Mouse (Mus musculus): Measurements from ENCODE around the gene Ttll9. TPM values are rescaled to one million over a fixed set of nuclear protein-coding genes. Genes with fewer than 3 reads are reported as not detected.

Gene Ttll9
- polyA plus RNA-seq, 1 experiment, result 5.8 TPM

DNA sequence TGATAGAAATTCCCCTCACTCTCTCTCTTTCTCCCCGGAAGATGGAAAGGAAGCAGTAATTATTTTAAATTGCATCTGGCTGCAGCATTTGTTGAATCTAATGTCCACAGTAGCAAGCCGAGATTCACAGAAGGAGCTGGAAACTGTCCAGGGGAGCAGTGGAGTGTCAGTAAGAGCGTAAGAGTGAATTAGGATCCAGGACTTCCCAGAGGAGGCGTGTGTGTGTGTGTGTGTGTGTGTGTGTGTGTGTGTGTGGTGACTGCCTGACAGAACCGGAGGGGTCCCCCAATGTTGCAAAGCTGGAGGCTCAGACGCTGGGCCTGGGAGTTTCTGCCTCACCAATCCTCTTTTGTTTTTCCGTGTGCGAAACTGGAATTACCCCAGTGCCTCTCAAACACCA, 53.5 kb downstream of the Ttll9 start:
- DNase-seq (ENCODE audit: low read depth), result peak; percentile 71
- TF ChIP-seq POLR2A (IDR thresholded peaks at IDR 0.05; ENCODE audit: borderline replicate concordance, extremely low read depth, insufficient read depth, insufficient read length, poor library complexity, severe bottlenecking) (no peak), CTCF (IDR thresholded peaks at IDR 0.05; ENCODE audit: borderline replicate concordance, extremely low read depth, insufficient read depth, insufficient read length) (no peak)

GRCm38 (mm10) chr2:153016786-153017185, 54.5 kb downstream of the Ttll9 start:
- peak; percentile 69 for DNase-seq (ENCODE audit: low read depth)
- TF ChIP-seq POLR2A (IDR thresholded peaks at IDR 0.05; ENCODE audit: borderline replicate concordance, extremely low read depth, insufficient read depth, insufficient read length, poor library complexity, severe bottlenecking), result no peak
- TF ChIP-seq CTCF (IDR thresholded peaks at IDR 0.05; ENCODE audit: borderline replicate concordance, extremely low read depth, insufficient read depth, insufficient read length), result no peak

- TF ChIP-seq CTCF (IDR thresholded peaks at IDR 0.05; ENCODE audit: borderline replicate concordance, extremely low read depth, insufficient read depth, insufficient read length), result no peak
- TF ChIP-seq POLR2A (IDR thresholded peaks at IDR 0.05; ENCODE audit: borderline replicate concordance, extremely low read depth, insufficient read depth, insufficient read length, poor library complexity, severe bottlenecking), result no peak
- DNase-seq (ENCODE audit: low read depth), result no peak
These were observed 57.1 kb downstream of the Ttll9 start for GRCm38 (mm10) chr2:153019355-153019754.

DNA sequence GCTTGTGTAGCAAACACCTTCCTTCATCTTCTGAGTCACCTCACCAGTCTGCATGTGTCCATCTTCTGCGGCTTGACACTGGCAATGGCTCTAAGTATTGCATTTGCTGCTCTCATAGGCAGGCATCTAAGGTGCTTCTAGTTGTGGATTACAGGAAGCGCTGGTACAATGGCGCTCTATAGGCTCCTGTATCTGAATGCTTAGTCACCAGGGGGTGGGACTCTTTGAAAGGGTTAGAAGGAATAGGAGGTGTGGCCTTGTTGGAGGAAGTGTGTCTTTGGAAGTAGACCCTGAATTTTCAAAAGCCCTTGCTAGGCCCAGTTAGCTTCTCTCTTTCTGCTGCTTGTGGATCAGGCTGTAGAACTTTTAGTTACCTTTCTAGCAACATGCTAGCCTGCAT, 58.9 kb downstream of the Ttll9 start:
- no peak for TF ChIP-seq CTCF (IDR thresholded peaks at IDR 0.05; ENCODE audit: borderline replicate concordance, extremely low read depth, insufficient read depth, insufficient read length)
- no peak for TF ChIP-seq POLR2A (IDR thresholded peaks at IDR 0.05; ENCODE audit: borderline replicate concordance, extremely low read depth, insufficient read depth, insufficient read length, poor library complexity, severe bottlenecking)
- DNase-seq (ENCODE audit: low read depth), result no peak

DNA sequence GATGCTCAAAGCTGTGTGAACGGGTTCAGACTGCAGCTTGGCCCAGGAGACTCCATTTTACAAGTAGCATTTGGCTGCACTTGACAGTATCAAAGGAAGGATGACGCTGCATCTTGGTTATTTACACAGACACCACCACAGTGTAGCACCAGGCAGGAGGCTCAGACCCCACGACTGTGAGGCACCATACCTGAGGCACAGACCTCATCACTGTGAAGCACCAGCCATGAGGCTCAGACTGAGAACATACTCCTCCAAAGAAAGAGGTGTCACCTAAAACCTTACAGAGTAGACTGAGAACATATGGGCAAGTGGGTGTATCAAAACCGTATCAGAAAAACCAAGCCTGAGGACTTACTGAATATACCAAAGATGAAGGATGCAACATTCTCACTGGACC, 60.6 kb downstream of the Ttll9 start:
- TF ChIP-seq CTCF (IDR thresholded peaks at IDR 0.05; ENCODE audit: borderline replicate concordance, extremely low read depth, insufficient read depth, insufficient read length), result no peak
- DNase-seq (ENCODE audit: low read depth), result no peak

GRCm38 (mm10) chr2:153026052-153026451, 63.8 kb downstream of the Ttll9 start:
- TF ChIP-seq CTCF (IDR thresholded peaks at IDR 0.05; ENCODE audit: borderline replicate concordance, extremely low read depth, insufficient read depth, insufficient read length) (no peak), POLR2A (IDR thresholded peaks at IDR 0.05; ENCODE audit: borderline replicate concordance, extremely low read depth, insufficient read depth, insufficient read length, poor library complexity, severe bottlenecking) (no peak)
- DNase-seq (ENCODE audit: low read depth), result no peak

GRCm38 (mm10) chr2:153027501-153027900, 65.2 kb downstream of the Ttll9 start:
- TF ChIP-seq POLR2A (IDR thresholded peaks at IDR 0.05; ENCODE audit: borderline replicate concordance, extremely low read depth, insufficient read depth, insufficient read length, poor library complexity, severe bottlenecking) (no peak), CTCF (IDR thresholded peaks at IDR 0.05; ENCODE audit: borderline replicate concordance, extremely low read depth, insufficient read depth, insufficient read length) (no peak)
- DNase-seq (ENCODE audit: low read depth), result no peak

- no peak for TF ChIP-seq POLR2A (IDR thresholded peaks at IDR 0.05; ENCODE audit: borderline replicate concordance, extremely low read depth, insufficient read depth, insufficient read length, poor library complexity, severe bottlenecking)
- TF ChIP-seq CTCF (IDR thresholded peaks at IDR 0.05; ENCODE audit: borderline replicate concordance, extremely low read depth, insufficient read depth, insufficient read length), result no peak
- DNase-seq (ENCODE audit: low read depth), result peak; percentile 40
These were observed 68.1 kb downstream of the Ttll9 start for GRCm38 (mm10) chr2:153030422-153030821.

GRCm38 (mm10) chr2:153031126-153032082, 69.1 kb downstream of the Ttll9 start, which contains the start of gene Xkr7:
TSS of gene Xkr7 (plus strand) at chr2:153031852.
- DNase-seq (ENCODE audit: low read depth), result peak; percentile 86
- TF ChIP-seq CTCF (IDR thresholded peaks at IDR 0.05; ENCODE audit: borderline replicate concordance, extremely low read depth, insufficient read depth, insufficient read length), result no peak
- peak; percentile 63 for TF ChIP-seq POLR2A (IDR thresholded peaks at IDR 0.05; ENCODE audit: borderline replicate concordance, extremely low read depth, insufficient read depth, insufficient read length, poor library complexity, severe bottlenecking)

DNA sequence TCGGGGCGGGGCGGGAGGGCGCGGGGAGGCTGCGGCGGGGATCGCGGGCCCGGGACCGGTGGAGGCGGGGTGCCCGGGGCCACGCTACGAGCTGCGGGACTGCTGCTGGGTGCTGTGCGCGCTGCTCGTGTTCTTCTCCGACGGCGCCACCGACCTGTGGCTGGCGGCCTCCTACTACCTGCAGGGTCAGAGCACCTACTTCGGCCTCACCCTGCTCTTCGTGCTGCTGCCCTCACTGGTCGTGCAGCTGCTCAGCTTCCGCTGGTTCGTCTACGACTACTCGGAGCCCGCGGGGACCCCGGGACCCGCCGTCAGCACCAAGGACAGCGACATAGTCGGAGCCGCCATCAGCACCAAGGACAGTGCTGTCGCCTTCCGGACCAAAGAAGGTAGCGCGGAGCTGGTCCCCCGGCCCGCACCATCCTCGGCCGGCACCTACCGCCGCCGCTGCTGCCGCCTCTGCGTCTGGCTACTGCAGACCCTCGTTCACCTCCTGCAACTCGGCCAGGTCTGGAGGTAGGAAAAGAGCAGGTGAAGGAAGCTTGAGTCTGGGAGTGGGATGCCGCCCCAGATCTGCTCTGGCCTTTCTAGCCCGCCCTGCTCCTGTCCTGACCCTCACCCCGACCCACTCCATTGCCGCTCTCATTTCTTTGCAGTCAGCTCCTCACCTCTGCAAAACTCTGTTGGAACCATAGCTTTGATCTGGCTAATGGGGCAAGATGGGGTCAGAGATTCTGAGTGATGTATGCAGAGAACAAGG, 70.0 kb downstream of the Ttll9 start:
- peak; percentile 73 for DNase-seq (ENCODE audit: low read depth)
- no peak for TF ChIP-seq POLR2A (IDR thresholded peaks at IDR 0.05; ENCODE audit: borderline replicate concordance, extremely low read depth, insufficient read depth, insufficient read length, poor library complexity, severe bottlenecking)
- 0 out of 2 replicates have a peak, but pooled peaks have one; percentile 11 for TF ChIP-seq CTCF (IDR thresholded peaks at IDR 0.05; ENCODE audit: borderline replicate concordance, extremely low read depth, insufficient read depth, insufficient read length)

DNA sequence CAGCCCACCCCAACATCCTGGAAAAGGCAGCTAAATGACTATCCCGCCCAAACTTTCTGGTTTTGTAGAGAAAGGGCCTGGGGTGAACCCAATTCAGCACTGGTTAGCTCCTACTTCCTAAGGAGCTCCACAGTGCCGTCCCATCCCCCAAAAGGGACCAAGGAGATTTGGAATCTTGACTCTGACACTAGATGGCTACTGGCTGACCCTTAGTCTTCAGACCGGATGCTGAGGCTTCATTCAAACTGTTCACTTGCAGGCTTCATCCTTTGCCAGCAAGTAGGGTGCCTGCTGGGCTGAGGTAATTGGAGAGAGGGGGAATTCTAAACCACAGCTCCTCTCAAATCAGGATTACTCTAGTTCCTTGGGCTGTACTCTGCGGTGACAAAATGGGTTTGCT, 70.7 kb downstream of the Ttll9 start:
- TF ChIP-seq POLR2A (IDR thresholded peaks at IDR 0.05; ENCODE audit: borderline replicate concordance, extremely low read depth, insufficient read depth, insufficient read length, poor library complexity, severe bottlenecking) (no peak), CTCF (IDR thresholded peaks at IDR 0.05; ENCODE audit: borderline replicate concordance, extremely low read depth, insufficient read depth, insufficient read length) (no peak)
- DNase-seq (ENCODE audit: low read depth), result no peak

Measured in brain, embryonic 14.5 days (tissue).